Mouse (Mus musculus) layer of hippocampus, adult 9-11 months (tissue): ENCODE measurements around the gene Nlrc5.

Experiments used
- DNase-seq: peaks from one replicate; pipeline ENCODE4 v3.0.0; 2022

The Nlrc5 gene

DNA sequence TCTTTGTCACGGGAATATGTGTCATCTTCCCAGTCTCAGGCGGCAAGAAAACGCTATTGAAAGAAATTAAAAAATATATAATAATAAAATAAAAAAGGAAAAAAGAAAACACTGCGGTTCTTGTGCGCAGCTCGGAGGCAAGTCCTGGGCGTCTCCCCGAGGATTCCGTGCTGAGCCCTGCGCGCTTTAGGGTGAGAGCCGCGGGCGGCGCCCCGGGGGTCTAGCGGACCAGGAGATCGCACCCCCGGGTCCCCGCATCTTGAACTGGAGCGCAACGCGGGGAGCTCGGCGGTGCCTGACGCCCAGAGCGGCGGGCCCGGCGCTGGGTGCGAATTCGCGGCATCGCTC lies 98.3 kb downstream of the Nlrc5 start:
- no peak for DNase-seq

DNA sequence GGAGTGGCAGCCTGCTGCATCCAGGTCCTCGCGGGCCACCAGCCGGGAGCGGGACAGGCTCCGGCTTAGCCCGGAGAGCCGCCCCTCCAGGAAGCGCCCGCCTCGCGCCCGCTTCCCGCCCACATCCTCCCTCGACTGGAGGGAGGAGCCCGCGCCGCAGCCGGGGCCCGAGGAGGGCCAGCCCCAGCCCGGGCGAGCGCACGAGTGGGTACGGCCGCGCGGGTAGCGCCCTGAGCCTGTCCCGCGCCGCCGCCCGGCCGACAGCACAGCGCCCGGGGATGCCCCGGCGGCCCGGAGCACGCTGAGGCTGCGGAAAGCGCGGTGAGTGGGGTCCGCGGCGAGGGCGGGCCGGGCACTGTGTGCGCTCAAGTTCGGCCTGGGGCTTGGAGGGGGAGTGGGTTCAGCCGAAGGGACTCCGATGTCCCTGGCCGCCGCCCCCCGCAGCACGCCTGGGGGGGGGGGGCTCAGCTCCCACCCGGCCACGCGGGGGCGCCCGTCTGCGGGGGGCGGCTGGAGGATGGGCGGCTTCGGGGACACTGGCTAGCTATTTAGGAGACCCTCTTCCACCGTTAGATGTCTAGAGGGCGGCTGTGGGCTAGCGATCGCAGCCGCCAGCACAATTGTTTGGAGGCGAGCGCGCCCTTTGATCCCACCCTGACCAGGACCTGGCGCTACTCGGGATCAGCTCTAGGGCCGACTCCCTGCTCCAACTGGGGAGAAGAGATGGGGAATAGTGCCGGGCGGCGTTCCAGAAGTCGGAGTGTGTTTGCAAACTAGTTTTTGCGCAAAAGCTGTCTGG lies 98.9 kb downstream of the Nlrc5 start, which contains the start of gene Cpne2:
Cpne2 (plus strand) TSS at position 118 of the 799 bp plus-strand sequence.
- DNase-seq = peak; percentile 33

DNA sequence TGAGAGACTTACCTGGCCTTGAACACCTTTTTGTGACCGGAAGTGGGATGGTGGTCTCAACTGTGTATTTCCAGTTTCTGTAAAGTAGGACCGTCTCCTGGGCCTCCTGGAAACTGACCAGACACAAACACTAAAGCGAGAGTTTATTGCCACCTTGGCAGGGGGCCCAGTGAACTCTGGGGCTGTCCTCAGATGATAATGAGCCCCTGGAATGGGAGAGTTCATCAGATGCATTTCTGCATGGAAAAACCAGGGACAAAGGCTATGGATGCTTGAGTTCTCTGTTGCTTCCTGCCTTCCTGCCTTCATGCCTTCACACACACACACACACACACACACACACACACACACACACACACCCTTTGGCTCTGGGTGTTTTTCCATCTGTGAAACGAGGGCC lies 100.5 kb downstream of the Nlrc5 start:
- no peak for DNase-seq

DNA sequence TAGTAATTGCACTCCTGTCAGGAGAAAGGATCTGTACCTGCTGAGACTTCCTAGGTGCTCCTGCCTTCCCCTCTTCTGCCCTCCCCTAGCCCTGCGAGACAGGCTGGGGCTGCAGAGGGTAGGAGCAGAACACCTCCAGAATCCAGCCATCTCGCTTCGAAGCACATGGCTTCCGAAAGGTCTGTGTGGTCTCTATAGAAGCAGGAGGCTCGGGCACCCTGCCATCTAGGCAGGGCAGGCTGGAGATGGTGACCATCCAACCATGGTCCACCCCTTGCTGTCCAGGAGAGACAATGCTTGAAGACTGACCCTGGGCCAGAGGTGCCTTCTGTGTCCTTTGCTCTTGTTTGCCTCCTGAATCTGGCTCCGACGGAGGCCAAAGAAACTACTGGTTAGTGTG lies 101.5 kb downstream of the Nlrc5 start:
- no peak for DNase-seq

DNA sequence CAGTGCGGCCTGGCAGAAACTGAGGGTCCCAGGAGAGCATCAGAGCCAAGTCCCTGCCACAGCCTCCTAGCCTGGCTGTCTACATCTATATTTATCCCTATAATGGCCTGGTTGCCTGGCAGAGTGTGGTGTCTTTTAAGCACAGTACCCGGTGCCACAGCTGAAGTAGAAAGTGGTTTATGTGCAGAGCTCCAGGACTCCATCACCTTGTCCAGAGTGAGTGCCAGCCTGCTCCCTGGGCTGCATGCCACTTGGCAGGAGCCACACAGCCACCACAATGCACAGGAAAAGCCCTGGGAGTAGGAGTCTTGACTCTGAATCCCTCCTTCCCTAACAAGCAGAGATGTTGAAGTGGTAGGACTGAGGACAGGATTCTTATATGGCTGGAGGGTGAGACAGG lies 103.3 kb downstream of the Nlrc5 start:
- no peak for DNase-seq

DNA sequence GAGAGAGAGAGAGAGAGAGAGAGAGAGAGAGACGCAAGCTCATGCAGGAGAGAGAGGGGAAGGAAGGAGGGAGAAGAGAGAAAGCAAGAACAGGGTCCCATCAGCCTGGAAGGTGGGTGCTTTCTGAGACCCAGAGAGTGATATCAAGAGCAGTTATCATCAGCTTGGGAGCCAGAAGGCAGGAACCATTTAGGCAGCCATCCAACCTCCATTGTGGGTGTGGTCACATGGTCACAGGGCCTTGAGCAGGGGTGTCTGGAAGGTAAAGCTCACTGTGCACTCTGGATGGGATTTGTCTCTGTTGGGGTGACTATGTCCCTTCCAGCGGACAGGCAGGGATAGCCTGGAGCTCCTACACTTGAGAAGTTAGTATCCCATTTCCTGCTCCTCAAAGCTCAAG lies 105.9 kb downstream of the Nlrc5 start:
- no peak for DNase-seq

DNA sequence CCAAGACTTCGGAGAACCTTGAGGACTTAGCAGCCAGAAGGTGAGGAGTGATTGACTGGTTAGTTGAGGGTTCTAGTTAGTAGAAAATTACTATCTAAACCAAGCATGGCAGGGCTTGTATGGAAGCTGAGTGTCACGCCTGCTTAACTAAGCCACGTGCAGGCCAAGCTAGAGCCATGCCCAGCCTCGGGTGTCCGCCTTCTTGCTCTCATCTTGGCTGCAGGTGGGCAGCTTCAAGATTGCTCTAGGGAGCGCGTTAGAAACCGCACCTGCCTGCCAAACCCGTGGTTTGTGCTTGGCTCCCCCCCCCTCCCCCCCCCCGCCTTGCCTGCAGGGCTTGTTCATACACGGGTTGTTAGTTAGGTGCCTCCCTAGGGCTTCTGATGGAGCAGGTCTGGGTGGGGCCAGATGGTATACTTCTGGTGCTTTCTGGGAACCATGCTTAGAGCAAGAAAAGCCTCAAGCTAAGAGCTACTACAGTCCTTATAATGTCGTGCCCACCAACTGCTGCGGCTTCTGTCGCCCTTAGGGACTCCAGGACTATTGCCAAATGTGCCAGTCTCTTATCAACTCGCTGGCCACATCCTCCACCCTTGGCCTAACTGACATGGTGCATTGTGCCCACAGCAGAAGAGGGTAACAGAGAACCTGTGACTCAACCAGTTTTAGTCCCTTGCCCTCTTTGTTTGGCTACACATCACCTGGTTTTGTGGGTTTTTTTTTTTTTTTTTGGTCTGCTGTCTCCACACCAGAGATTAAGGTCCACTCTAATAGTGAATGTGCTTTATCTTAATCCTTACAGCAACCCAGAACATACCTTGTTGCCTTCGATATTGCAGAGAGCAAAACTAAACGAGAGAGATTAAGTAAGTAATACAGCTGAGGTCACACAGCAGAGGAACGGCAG lies 107.0 kb downstream of the Nlrc5 start:
- no peak for DNase-seq

DNA sequence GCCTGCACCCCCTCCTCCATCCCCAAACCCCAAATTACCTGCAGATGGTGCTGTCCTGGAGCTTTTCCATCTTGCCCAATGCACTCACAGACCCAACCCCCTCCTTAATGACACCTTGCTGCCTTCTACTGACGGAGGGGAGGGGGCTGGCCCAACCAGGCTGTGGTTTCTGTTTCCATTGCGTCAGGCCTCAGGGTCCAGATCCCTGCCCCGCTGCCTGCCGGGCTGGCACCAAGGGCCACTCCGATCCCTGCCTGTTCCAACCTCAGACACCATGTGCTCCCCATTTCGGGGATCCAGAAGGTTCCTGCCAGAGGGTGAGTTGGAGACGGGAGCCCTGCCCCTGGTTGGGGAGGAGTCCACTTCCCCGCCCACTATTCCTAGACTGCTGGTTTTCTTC lies 109.8 kb downstream of the Nlrc5 start:
- DNase-seq = no peak

DNA sequence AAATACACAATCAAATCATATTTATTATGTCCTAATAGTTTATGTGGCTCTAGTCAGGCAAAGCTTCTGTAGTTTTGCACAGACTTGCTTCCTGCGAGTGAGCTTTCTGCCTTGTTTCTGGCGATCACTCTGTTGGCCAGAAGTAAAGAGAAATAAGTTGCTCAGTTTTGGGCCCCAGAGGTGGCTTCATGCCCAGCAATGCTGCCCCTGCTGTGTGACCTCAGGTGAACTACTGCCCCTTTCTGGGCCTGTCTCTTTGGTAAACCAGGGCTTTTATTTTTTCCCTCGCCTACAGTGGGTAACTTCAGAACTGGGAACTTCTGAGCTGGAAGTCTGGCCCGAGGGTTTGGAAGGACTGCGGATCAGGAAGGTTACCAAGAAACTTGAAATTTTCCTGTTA lies 114.9 kb downstream of the Nlrc5 start:
- no peak for DNase-seq

DNA sequence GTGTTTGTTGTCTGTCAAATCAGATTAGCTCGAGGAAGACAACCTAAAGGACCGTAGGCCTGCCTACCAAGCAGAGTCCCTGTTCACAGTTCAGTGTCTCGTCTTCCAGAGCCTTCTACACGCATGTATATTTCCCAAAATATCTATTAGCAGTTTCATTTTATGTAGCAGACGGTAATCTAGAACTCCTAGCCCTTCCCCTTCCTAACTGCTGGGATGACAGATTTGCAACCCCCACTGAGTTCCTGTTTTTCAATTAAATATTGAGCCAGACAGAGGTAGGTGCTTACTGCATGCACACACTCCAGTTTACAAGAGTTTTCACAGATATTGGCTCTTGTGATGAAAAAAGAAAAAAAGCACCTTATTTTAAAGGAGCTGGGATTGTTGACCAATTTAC lies 115.3 kb downstream of the Nlrc5 start:
- DNase-seq = no peak

DNA sequence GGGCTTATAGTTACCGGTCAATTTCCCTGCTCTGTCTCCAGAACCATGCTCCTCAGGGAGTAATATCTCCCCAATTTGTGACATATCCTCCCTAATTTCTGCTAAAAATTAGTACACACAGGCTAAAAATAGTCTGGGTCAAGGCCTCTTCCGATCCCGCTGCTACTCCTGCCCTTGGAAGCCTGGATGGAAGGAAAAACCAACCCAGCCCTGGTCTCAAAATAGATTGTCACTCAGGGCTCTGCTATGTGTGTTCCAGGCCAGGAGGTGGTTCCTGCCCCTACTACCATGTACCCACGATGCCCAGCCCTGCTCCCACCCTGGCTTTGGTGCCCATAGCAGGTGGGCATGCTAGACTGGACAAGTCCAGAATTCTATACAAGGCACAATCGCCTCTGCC lies 115.8 kb downstream of the Nlrc5 start:
- no peak for DNase-seq

DNA sequence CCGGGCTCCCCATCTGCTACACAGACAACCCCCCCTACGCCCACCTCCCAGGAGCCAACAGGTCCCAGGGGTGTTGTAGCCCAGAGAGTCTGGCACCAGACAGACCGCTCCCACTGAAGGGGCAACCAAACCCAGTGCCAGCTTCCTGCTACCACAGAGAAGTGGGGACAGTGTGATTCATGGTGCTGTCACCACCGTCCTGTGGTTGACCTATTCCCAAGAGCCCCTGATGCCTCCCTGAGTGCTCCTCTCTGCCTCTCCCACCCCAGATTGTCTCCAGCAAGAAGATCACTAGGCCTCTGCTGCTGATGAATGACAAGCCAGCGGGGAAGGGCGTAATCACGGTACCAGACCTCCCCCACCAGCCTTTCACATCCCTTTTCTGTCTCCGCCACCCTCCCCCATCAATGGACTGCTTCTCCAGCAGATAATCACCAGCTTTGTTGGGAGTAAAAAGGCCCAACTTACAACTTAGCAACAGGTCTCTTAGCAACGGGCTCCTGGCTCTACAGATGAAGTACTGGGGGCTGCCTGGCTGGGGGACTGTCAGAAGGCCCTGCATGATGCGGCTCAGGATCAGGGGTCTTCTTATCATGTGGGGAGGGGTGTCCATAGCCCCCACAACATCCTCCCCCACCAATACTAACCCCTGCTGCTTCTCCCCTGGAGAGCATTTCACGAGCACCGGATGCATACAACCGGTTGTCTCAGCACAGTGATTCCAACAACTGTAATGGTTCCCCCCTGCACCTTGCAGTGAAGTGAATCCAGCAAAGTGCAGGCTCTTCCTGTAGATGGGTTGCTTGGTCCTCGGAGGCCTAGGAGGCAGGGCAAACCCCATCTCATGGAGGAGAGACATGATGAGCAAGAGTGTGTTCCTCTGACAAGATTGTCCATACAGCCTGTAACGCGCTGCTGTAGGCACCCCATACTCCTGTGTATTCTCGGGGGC lies 117.6 kb downstream of the Nlrc5 start:
- DNase-seq = peak; percentile 87

DNA sequence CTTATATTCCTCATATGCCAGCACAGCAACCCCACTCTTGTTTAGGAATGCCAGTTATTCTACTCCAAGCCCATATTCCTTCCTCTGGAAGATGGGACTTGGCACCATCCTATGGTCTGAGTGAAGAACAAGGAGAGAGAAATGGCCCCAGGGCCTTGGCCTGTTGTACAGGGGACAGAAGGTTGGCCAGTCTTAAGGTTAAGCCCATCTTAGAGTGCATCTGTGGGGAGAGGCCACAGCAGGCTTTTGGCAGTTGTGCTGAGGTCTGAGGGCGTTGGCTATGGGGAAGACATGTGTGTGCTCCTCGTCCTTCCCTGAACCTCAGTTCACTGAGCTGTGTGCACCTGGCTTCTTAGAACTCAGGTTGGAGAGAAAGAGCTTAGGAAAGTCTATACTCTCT lies 118.5 kb downstream of the Nlrc5 start:
- no peak for DNase-seq

DNA sequence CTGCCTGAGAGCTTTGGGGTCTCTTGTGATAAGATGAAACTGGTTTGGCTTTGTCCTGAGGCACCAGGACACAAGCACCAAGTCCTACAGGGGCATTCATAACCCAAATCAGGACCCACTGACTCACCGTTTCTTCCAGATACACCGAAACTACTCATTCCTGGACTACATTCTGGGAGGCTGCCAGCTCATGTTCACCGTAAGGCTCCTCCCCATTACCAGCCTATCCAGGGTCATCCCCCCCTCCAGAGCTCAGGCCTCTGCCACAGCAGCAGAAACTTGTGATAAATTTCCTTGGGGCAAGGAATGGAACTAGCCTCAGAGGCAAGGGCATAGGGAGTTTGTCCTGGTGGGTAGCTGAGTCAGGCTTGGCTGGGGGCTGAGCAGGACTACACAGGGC lies 123.1 kb downstream of the Nlrc5 start:
- no peak for DNase-seq

DNA sequence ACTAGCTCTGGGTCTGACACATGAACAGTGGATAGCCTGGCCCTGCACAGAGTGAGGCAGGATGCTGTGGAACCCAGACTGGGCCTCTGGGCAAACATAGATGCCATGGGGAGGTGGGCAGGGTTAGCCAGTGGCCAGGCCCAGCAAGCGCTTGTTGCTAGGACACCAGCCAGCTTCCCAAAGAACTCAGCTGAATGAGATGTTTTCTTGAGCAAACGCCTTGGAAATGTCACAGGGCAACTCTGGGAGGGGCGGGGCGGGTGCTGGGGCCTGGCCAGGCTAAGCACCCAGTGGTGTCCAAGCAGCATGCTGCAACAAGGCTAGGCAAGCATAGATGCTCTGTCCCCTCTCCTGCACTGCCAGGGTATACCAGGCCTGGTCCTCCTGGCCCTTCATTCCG lies 127.1 kb downstream of the Nlrc5 start:
- peak; percentile 59 for DNase-seq

DNA sequence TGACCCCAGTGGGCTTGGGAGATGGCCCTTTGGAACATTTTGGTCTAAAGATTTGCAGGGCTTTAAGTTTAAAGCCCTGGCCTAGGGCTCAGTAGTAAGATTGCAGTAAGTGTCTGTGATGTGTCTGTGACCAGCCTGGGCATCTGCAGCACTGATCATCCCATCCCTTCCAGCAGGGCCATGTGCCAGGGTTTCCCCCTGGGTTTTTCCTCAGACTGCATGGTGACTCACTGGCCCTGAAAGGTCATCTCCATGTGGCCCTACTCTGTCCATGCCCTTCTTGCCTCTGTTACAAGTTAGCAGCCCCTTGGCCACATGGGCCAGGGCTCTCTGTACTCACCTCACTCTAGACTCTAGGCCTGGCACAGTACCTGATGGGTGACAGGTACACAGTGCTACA lies 130.3 kb downstream of the Nlrc5 start:
- no peak for DNase-seq

DNA sequence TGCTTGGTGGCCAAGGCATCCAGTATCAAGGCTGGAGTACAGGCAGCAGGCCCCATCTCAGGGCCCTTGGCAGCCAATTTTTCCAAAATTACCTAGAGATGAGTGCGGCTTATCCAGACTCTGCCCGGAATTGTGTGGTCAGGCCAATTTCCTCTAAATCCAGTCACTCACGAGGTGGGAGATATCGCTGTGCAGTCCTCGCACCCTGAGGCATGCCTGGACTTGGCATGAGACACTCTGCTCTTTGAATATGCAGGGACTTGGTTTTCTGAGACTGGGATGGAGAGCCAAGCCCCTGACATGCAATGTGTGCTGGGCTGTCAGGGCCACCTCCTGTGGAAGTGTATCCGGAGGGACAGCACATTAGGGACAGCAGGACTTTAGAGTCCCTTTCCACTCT lies 131.9 kb downstream of the Nlrc5 start:
- no peak for DNase-seq

DNA sequence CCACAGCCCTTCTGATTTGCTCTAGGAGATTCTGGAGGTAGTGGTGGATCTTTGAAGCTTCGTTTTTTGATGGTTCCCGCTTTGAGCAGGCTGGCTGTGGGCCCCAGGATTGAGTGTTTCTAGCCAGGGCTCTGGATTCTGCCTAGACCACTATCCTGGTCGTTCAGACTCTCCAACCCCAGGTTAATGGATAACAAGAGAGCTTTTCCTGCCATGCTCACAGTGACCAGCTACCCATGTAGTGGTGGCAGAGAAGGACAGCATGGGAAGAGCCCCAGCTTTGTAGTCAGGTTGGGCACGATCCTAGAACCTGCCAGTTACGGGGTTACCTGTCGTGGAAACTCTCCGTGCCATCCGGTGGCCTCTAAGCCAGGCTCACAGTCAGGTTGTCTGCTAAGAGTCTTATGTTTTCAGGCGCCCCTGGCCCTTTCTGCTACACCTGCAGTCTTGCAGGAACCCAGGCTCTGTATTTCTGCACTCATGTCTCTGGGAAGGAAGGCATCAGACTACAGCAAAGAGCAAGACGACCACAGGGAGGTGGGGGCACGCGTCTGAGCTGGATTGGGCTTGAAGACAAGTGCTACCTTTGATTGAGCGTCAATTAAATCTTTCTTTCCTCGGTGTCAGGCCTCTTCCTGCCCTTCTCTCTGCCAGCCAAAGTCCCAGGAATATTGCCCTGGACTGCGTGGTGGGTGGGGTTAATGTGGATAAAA lies 132.4 kb downstream of the Nlrc5 start:
- DNase-seq = no peak

DNA sequence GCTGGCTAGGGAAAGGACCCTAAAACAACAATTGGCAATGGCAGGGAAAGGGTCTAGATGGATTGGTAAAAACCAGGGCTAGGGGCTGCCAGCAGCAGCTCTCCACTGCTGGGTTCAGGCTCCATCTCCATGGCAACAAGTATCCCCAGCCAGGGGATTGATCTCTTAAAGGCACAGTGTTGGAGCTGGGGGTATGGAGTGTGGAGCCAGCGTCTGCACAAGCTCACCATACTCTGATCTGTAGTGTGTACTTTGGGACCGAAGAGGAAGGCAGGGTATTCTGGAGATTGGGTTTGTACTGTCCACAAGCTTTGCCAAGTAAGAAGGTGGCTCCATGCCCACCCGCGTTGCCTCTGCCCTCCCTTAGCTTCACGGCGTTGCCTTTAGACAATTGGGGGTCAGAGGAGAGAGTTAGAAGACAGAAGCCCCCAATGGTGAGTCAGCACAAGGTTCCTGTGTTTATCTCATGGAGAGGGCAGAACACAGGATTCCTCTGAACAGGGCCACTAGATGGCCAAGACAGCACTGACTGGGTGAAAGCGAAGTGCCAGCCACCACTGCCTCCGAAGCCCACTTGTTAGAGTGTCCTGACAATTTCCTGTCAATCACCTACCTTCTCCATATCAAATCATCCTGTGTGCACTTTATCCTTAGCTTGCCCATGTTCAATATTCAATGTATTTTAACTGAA lies 133.1 kb downstream of the Nlrc5 start:
- DNase-seq = no peak

DNA sequence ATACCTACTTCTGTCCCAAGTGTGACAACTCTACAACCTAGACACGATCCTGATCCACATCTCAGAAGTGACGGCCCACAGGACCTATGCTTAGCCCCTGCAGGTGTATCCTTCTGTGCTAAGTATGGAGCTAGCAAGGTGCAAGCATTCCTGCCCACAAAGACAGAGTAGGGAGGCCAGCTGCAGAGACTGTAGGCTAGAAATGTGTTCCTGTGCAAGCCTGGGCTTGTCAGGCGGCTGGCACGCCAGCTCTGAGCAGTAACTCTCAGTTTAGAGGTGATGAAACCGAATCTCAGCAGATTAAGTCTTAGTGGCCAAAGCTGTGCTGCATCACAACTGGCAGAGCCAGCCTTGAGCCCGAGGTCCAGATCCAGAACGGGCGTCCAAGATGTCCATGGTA lies 133.9 kb downstream of the Nlrc5 start:
- DNase-seq = no peak

DNA sequence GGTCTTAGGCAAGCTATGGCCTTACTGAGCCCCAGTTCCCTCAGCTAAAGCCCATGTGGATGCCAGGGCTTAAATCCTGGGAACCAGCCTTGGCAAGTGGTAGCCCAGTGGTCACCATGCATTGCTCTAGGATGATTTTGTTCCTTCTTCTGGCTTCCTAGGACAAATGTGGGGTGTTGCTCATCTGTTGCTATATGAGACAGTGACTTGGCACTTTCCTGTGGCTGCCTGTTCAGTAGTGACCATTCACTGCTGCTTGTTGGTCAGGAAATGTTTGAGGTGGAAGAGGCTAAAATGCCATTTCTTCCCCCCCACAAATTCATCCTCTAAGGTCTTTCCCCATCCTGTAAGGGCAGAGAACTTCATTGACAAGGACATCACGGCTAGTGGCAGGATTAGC lies 135.3 kb downstream of the Nlrc5 start:
- no peak for DNase-seq

DNA sequence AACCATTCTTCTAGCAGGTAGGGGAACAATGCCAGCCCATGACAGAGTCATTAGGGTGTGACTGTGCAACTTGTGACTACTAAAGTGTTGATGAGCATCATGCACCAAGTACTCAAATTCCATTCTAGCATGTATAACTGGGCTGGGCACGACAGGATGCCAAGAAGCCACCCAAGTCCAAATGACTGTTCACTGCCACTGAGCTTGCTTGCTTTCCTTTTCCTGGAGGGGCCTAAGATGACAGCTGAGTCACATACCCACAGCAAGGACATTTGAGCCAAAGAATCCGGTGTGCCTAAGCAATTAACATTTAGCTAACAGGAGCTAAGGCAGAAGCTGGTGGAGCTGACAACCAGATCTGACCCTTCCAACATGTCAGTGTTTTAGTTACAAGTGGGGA lies 137.7 kb downstream of the Nlrc5 start:
- no peak for DNase-seq
